Mouse (Mus musculus) E14TG2a.4 (cell line): ENCODE data around the gene Baz1a.

Experiments used
- CTCF ChIP-seq: conservative IDR thresholded peaks from 2 replicates; pipeline ENCODE4 v1.5.1; 2014; ENCODE audit warnings: low read length
- NANOG ChIP-seq: IDR thresholded peaks from 2 replicates; pipeline ENCODE4 v1.6.1; 2014; ENCODE audit warnings: borderline replicate concordance, low read length, mixed read lengths
- POU5F1 ChIP-seq: IDR thresholded peaks from 2 replicates; pipeline ENCODE4 v1.6.1; 2014; ENCODE audit warnings: low read length, borderline replicate concordance

DNA sequence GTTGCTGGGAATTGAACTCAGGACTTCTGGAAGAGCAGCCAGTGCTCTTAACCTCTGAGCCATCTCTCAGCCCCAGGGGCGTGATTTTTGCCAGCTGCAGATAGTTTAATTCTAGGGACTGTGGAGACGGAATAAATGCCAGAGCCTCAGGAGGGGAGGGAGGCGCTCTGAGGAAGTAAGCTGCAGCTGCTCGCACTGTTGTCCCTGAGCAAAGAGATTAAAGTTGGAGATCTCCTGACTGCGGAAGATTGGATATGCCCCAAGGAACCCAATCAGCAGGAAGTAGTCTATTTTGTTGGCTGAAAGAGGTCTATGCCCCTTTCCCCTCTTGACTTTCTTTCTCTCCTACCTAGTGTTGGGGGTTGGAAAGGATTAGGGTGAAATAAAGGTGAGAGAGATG lies 137.3 kb downstream of the Baz1a start:
- no peak for TF ChIP-seq CTCF
- no peak for TF ChIP-seq NANOG
- TF ChIP-seq POU5F1 = no peak
